Mouse (Mus musculus) hindbrain, postnatal 0 days (tissue): ENCODE data around the gene Ms4a8a. TPM values are rescaled to one million over a fixed set of nuclear protein-coding genes. Genes with fewer than 3 reads are reported as not detected.
"Not testable (repeated sequence)": the region's sequence is repeated elsewhere in the genome, so short reads cannot be mapped to it uniquely, and the experiment has no call there.

Experiments
- ATAC-seq: fragments of 200-750 bp; cut with Nextera tagmentation; 2 replicates; pipeline ENCODE4 v1.8.0; 2017; ENCODE audit warnings: mild to moderate bottlenecking, moderate TSS enrichment, moderate library complexity
- DNase-seq: peaks from one replicate; pipeline ENCODE4 v3.0.0-alpha.2; 2015; ENCODE audit warnings: low spot score
- H3K27ac ChIP-seq: fragments of 300-500 bp; sonication (generic); 2 replicates; pipeline ENCODE4 v1.5.1; 2014; ENCODE audit warnings: mild to moderate bottlenecking
- H3K27me3 ChIP-seq: fragments of 300-500 bp; sonication (generic); 2 replicates; pipeline ENCODE4 v1.6.1; 2014; ENCODE audit warnings: low read length, mixed read lengths; ENCODE audit not compliant: insufficient read depth
- H3K36me3 ChIP-seq: fragments of 300-500 bp; sonication (generic); 2 replicates; pipeline ENCODE4 v1.6.1; 2014; ENCODE audit warnings: low read length, mixed read lengths; ENCODE audit not compliant: insufficient read depth
- H3K4me1 ChIP-seq: fragments of 300-500 bp; sonication (generic); 2 replicates; pipeline ENCODE4 v1.6.1; 2014; ENCODE audit warnings: antibody characterized with exemption, low read length, mixed read lengths; ENCODE audit not compliant: insufficient read depth
- H3K4me2 ChIP-seq: fragments of 300-500 bp; sonication (generic); 2 replicates; pipeline ENCODE4 v1.6.1; 2014; ENCODE audit warnings: low read depth, mild to moderate bottlenecking, low read length, moderate library complexity, mixed read lengths
- H3K4me3 ChIP-seq: fragments of 300-500 bp; sonication (generic); 2 replicates; pipeline ENCODE4 v1.5.1; 2014; ENCODE audit warnings: low read length
- H3K9ac ChIP-seq: fragments of 300-500 bp; sonication (generic); replicated peaks from 2 replicates; pipeline ENCODE4 v1.6.1; 2014; ENCODE audit warnings: mild to moderate bottlenecking, low read length, moderate library complexity, mixed read lengths
- H3K9me3 ChIP-seq: fragments of 300-500 bp; sonication (generic); 2 replicates; pipeline ENCODE4 v1.6.1; 2016; ENCODE audit warnings: low read length, mixed read lengths
- CTCF ChIP-seq: IDR thresholded peaks from 2 replicates; pipeline ENCODE4 v1.5.1; 2016; ENCODE audit warnings: antibody characterized with exemption, control low read depth, low read depth
- WGBS: fragments of 180-500 bp; shearing (Covaris S2); extraction: QIAGEN DNeasy Blood & Tissue Kit; methylation state at CpG from one replicate; pipeline ENCODE4 v1.1.7; 2014; 5-methylcytosine and 5-hydroxymethylcytosine counted together
- polyA plus RNA-seq: library from polyadenylated mRNA; unstranded; fragments of >200 nt; fragmentation: Nextera tagmentation; extraction: Ambion mirVana; gene quantifications from 2 replicates; pipeline ENCODE4 v1.2.1, GENCODE M21; 2015
- total RNA-seq: library from RNA; depleted of rRNA; stranded (reverse); fragments of >200 nt; gene quantifications from 2 replicates; pipeline ENCODE4 v1.2.3, GENCODE M21; 2014

Ms4a8a gene
- total and polyA plus RNA-seq, 2 experiments from 2014 or later, result not detected

GRCm38 (mm10) chr19:11070364-11070763 lies 10.5 kb downstream of the Ms4a8a start:
- no peak for ATAC-seq
- WGBS, result 91% methylated on average over 3 of the region's 3 CpGs
- Histone ChIP-seq H3K36me3 (no peaks in the 10 kb centered on the region), H3K9ac (no peak overlapping the region), H3K4me2 (no peak overlapping the region), H3K4me3 (no peak overlapping the region), H3K9me3 (no peaks in the 10 kb centered on the region), H3K27me3 (no peaks in the 10 kb centered on the region), H3K4me1 (no peaks in the 10 kb centered on the region), H3K27ac (no peak overlapping the region)
- DNase-seq, result no peak
- TF ChIP-seq CTCF, result no peak

- Histone ChIP-seq H3K36me3 (no peaks in the 10 kb centered on the region), H3K4me2 (no peak overlapping the region), H3K9me3 (no peaks in the 10 kb centered on the region), H3K27ac (no peak overlapping the region), H3K4me3 (no peak overlapping the region), H3K4me1 (no peaks in the 10 kb centered on the region), H3K9ac (no peak overlapping the region), H3K27me3 (no peaks in the 10 kb centered on the region)
- no peak for ATAC-seq
- TF ChIP-seq CTCF, result no peak
- no peak for DNase-seq
- 81% methylated on average over 2 of the region's 2 CpGs for WGBS
Measured at GRCm38 (mm10) chr19:11065202-11065875, 15.6 kb downstream of the Ms4a8a start.

- WGBS, result 85% methylated on average over 1 of the region's 1 CpGs
- DNase-seq, result no peak
- no peak overlapping the region for H3K4me2 ChIP-seq
- H3K27ac ChIP-seq, result no peak overlapping the region
- no peaks in the 10 kb centered on the region for H3K9me3 ChIP-seq
- no peak for ATAC-seq
- no peak overlapping the region for H3K4me3 ChIP-seq
- no peak for TF ChIP-seq CTCF
- no peaks in the 10 kb centered on the region for H3K27me3 ChIP-seq
- H3K9ac ChIP-seq, result no peak overlapping the region
- H3K36me3 ChIP-seq, result no peaks in the 10 kb centered on the region
- no peaks in the 10 kb centered on the region for H3K4me1 ChIP-seq
Measured at GRCm38 (mm10) chr19:11060900-11061299, 20.0 kb downstream of the Ms4a8a start.

- no peak for ATAC-seq
- Histone ChIP-seq H3K36me3 (no peaks in the 10 kb centered on the region), H3K27me3 (no peaks in the 10 kb centered on the region), H3K4me2 (no peak overlapping the region), H3K4me3 (no peak overlapping the region), H3K9ac (no peak overlapping the region), H3K9me3 (no peaks in the 10 kb centered on the region), H3K4me1 (no peaks in the 10 kb centered on the region), H3K27ac (no peak overlapping the region)
- DNase-seq, result no peak
- no peak for TF ChIP-seq CTCF
Measured at GRCm38 (mm10) chr19:11059967-11060366, 20.9 kb downstream of the Ms4a8a start.

- DNase-seq, H3K4me3 ChIP-seq, H3K27me3 ChIP-seq, H3K4me2 ChIP-seq, H3K9ac ChIP-seq, ATAC-seq, H3K4me1 ChIP-seq, H3K36me3 ChIP-seq, H3K27ac ChIP-seq, H3K9me3 ChIP-seq: not testable (repeated sequence)
- 100% methylated on average over 1 of the region's 1 CpGs for WGBS
Measured at GRCm38 (mm10) chr19:11055700-11056099, 25.2 kb downstream of the Ms4a8a start.

GRCm38 (mm10) chr19:11053277-11053676 lies 27.6 kb downstream of the Ms4a8a start:
- H3K27me3 ChIP-seq, result no peaks in the 10 kb centered on the region
- no peaks in the 10 kb centered on the region for H3K4me1 ChIP-seq
- H3K9ac ChIP-seq, result no peak overlapping the region
- ATAC-seq (no peak), DNase-seq (no peak)
- no peak overlapping the region for H3K27ac ChIP-seq
- 66% methylated on average over 3 of the region's 3 CpGs for WGBS
- H3K9me3 ChIP-seq, result no peaks in the 10 kb centered on the region
- no peak for TF ChIP-seq CTCF
- H3K36me3 ChIP-seq, result no peaks in the 10 kb centered on the region
- H3K4me3 ChIP-seq, result no peak overlapping the region
- H3K4me2 ChIP-seq, result no peak overlapping the region

- Histone ChIP-seq H3K9me3 (no peaks in the 10 kb centered on the region), H3K4me1 (no peaks in the 10 kb centered on the region), H3K4me3 (no peak overlapping the region), H3K27me3 (no peaks in the 10 kb centered on the region), H3K9ac (no peak overlapping the region), H3K27ac (no peak overlapping the region), H3K4me2 (no peak overlapping the region), H3K36me3 (no peaks in the 10 kb centered on the region)
- WGBS, result 67% methylated on average over 5 of the region's 5 CpGs
- DNase-seq (no peak), ATAC-seq (no peak)
- TF ChIP-seq CTCF, result no peak
Measured at GRCm38 (mm10) chr19:11052877-11053276, 28.0 kb downstream of the Ms4a8a start.
